Mouse (Mus musculus): Measurements from ENCODE around the gene Agap3.
A peak's percentile ranks its signal among the peaks of the same experiment; 100 is the strongest.

DNA sequence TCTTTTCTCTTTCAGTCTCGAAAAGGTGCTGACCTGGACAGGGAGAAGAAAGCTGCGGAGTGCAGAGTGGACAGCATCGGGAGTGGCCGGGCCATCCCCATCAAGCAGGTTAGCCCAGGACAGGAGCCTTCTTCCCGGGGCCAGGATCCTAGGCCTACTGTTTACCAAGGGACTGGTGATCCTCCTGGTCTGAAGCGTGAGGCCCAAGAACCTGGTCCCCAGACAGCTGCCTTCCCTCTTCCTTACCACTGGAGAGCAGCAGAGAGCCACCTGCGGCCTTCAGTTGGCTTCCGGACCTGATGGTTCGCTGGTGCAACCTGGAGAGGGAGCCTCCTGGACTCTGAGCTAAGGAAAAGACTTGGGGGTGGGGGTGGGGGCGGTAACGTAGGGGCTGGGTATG is 31.3 kb downstream of the Agap3 start:
- peak; percentile 89 for TF ChIP-seq CTCF (IDR thresholded peaks at IDR 0.05; ENCODE audit: borderline replicate concordance, insufficient read depth, low read depth, low read length)
- TF ChIP-seq POLR2A (IDR thresholded peaks at IDR 0.05; ENCODE audit: borderline replicate concordance, insufficient read depth, low read length) = no peak

Data from cerebellum, adult 2 months (tissue).